Mouse (Mus musculus) lung, postnatal 0 days (tissue): ENCODE results near the gene Mthfs.
"Not testable (repeated sequence)": the region's sequence is repeated elsewhere in the genome, so short reads cannot be mapped to it uniquely, and the experiment has no call there.

Experiments
- CTCF ChIP-seq: IDR thresholded peaks from 2 replicates; pipeline ENCODE4 v1.5.1; 2016; ENCODE audit warnings: antibody characterized with exemption, mild to moderate bottlenecking
- EP300 ChIP-seq: IDR thresholded peaks from 2 replicates; pipeline ENCODE4 v1.6.1; 2016; ENCODE audit warnings: antibody characterized with exemption, mild to moderate bottlenecking, control low read depth

- TF ChIP-seq CTCF, EP300: not testable (repeated sequence)
These were observed 1.5 kb upstream of the Mthfs start for GRCm38 (mm10) chr9:89208939-89209338.
